Mouse (Mus musculus) embryonic stem cell, embryonic (primary cell): ENCODE results near the gene Kif3a.

Experiments used
- CTCF ChIA-PET, 4 experiments: fragments of 300-600 bp in 2 of 4; fragments of 350-600 bp in 2 of 4; sonication (Branson Sonifier 250); formaldehyde crosslinking; loops; one replicate each; lab custom pipeline; 2022; ENCODE audit warnings: inconsistent platforms in 2 of 4; lab: Charles Lee
- POLR2A ChIA-PET, 4 experiments: fragments of 300-600 bp in 2 of 4; fragments of 350-600 bp in 2 of 4; sonication (Branson Sonifier 250); formaldehyde crosslinking; loops; one replicate each; lab custom pipeline; 2022; ENCODE audit warnings: antibody characterized with exemption in 4 of 4, inconsistent platforms in 1 of 4; lab: Charles Lee

The Kif3a gene

GRCm38 (mm10) chr11:53567224-53568014 lies at the start of gene Kif3a:
Gene Kif3a (plus strand): TSS chr11:53567379.
- ChIA-PET CTCF (interaction anchor here in 3 of 4 experiments (0.6 to 1.2 kb wide), 8 partner anchors 16 to 413 kb away, joined by 3 to 7 read pairs (median 4); partner anchors contain the start of gene Gm9837 (in 1 of the 3)), POLR2A (interaction anchor here in 3 of 4 experiments (0.6 to 1.8 kb wide), 10 partner anchors 8 to 168 kb away, joined by 3 to 5 read pairs (median 4); partner anchors contain the start of genes Gdf9 (in 1 of the 3), Gm9945 (in 1 of the 3), Sowaha (in 1 of the 3) and Uqcrq (in 1 of the 3))

DNA sequence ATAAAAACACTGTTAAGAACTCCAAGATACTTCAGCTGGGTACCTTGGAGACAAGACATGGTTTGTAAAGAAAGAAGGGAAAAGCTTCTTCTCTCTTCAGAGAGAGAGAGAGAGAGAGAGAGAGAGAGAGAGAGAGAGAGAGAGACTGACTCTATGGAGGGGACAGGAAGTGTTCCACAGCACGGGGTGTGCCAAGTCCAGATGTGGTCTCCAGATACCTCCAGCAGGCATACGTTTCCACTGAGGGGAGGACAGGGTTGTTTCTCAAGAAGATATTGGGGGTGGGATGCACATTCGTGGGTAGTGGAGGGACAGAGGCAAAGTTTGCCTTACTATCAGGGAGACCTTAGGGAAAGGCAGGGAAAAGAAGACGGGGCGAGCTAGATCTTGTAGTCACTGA lies 48.4 kb upstream of the Kif3a start:
- CTCF ChIA-PET, result interaction anchor here in 3 of 4 experiments (0.6 to 1.6 kb wide), 3 partner anchors 49 to 218 kb away, joined by 3 to 4 read pairs (median 3); partner anchors contain the start of gene Gm9837 (in 1 of the 3)
- POLR2A ChIA-PET, result interaction anchor here in 2 of 4 experiments (0.9 to 4.0 kb wide), 7 partner anchors 10 to 188 kb away, joined by 3 to 27 read pairs (median 4); partner anchors contain the start of genes Gdf9 (in 1 of the 2), Rad50 (in 1 of the 2) and Uqcrq (in 1 of the 2)

DNA sequence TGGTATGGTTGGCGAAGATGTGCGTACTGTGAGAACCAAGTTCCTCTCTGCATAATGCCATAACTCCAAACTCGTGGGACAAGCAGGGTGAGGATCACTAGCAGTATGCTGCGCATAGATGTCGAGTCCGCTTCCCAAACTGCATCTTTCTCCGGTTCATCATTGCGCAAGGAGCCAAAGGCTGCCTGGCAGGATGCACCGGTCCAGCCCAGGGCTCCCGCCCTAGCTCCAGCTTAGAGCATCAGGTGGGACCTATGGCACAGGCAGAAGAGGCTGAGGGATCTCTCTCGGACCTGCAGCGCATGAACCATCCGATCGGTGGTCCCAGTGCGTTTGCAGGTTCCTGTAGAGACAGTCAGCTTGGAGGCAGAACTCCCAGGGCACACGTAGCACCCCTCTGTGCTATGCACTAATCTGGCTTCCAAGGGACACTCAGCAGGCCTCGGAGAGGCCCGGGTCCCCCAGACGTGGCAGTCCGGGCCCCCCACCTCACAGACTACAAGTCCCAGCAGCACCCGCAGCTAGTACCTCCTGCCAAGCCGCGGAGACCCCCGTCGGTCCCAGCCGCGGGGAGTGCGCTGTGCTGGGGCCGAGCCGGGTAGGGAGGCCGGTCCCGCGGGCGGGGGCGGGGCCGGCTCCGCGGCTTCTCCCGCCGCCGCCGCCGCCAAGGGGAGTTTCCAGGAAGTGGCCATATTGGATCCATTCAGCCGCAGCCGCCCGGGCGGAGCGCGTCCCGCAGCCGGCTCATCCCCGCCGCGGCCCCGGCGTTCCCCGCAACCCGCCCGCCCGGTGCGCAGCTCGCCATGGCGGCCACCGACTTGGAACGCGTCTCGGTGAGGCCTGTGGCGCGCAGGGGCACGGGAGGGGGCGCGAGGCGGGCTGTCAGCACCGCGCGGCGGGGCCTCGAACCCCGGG lies 47.7 kb upstream of the Kif3a start, which contains the start of gene Sept8:
Gene Sept8, plus strand, starts transcription at position 51 of the 915 bp plus-strand sequence.
- ChIA-PET POLR2A (interaction anchor here (0.6 to 4.0 kb wide), 15 partner anchors 10 to 494 kb away, joined by 3 to 27 read pairs (median 4); partner anchors contain the start of genes Gdf9 (in 1 of the 4), Rad50 (in 1 of the 4) and Uqcrq (in 1 of the 4)), CTCF (interaction anchor here (0.5 to 1.6 kb wide), 9 partner anchors 11 to 219 kb away, joined by 3 to 8 read pairs (median 4); partner anchors contain the start of gene Gm9837 (in 1 of the 4))

GRCm38 (mm10) chr11:53520122-53520978 lies 46.8 kb upstream of the Kif3a start:
- POLR2A ChIA-PET, result interaction anchor here (0.6 to 4.0 kb wide), 17 partner anchors 9 to 553 kb away, joined by 3 to 27 read pairs (median 4); no protein-coding TSS in a partner anchor
- CTCF ChIA-PET, result interaction anchor here in 3 of 4 experiments (0.6 to 1.6 kb wide), 6 partner anchors 12 to 108 kb away, joined by 3 to 8 read pairs (median 4); partner anchors contain the start of gene Gm9837 (in 1 of the 3)

GRCm38 (mm10) chr11:53521120-53521820 lies 45.9 kb upstream of the Kif3a start:
- ChIA-PET CTCF (no interaction called here), POLR2A (interaction anchor here in 3 of 4 experiments (0.6 to 4.0 kb wide), 16 partner anchors 8 to 552 kb away, joined by 3 to 27 read pairs (median 4); no protein-coding TSS in a partner anchor)

DNA sequence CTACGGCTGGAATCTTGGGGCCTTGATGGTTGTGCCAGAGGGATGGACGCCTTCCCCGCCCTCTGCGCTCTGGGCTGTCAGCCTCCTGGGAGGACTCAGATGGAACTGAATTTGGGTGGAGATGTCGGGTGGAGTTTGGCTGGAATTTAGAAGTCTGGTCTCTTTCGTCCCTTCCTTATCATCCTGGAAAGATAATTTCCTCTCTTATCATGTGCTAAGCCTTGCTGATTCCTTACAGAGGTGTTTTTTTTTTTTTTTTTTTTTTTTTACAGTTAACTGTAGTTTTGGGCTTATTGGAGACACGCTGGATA lies 45.4 kb upstream of the Kif3a start:
- ChIA-PET CTCF (no interaction called here), POLR2A (interaction anchor here in 2 of 4 experiments (0.6 to 0.7 kb wide), 3 partner anchors 53 to 66 kb away, joined by 3 to 4 read pairs (median 4); no protein-coding TSS in a partner anchor)

- POLR2A ChIA-PET, result interaction anchor here in 1 of 4 experiments (0.6 kb wide), 1 partner anchor 55 kb away, joined by 3 read pairs; no protein-coding TSS in a partner anchor
- CTCF ChIA-PET, result no interaction called here
Observed at GRCm38 (mm10) chr11:53522362-53522761, 44.8 kb upstream of the Kif3a start.

GRCm38 (mm10) chr11:53522930-53523329 lies 44.2 kb upstream of the Kif3a start:
- ChIA-PET POLR2A (no interaction called here), CTCF (interaction anchor here in 1 of 4 experiments (1.4 kb wide), 1 partner anchor 215 kb away, joined by 3 read pairs; no protein-coding TSS in a partner anchor)

- CTCF ChIA-PET, result interaction anchor here in 3 of 4 experiments (0.7 to 2.4 kb wide), 4 partner anchors 13 to 214 kb away, joined by 3 to 6 read pairs (median 3); no protein-coding TSS in a partner anchor
- POLR2A ChIA-PET, result interaction anchor here in 2 of 4 experiments (0.6 to 0.8 kb wide), 3 partner anchors 15 to 113 kb away, joined by 3 read pairs; no protein-coding TSS in a partner anchor
Observed at GRCm38 (mm10) chr11:53523545-53524405, 43.4 kb upstream of the Kif3a start.

DNA sequence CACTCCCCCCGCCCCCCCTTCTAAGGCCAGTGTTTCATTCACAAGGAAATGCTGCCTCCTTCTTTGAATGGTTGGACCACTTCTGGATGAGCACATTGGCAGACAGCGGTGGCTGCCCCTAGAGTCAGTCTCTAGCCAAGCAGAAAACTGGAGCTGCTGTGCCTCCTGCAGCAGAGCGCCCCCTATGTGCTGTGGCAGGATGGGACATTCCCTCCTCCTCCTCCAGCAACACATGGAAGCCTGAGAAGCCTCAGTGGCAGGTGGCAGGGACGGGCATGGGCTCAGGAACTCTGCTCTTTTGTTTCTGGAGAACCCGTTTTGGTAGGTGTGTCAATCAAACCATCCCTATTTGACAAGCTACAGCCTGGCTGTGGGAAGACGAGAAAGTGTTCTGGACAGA lies 42.3 kb upstream of the Kif3a start:
- POLR2A ChIA-PET, result interaction anchor here in 3 of 4 experiments (0.6 to 2.1 kb wide), 9 partner anchors 10 to 1165 kb away, joined by 3 to 7 read pairs (median 3); no protein-coding TSS in a partner anchor
- CTCF ChIA-PET, result interaction anchor here (0.6 to 2.4 kb wide), 6 partner anchors 20 to 182 kb away, joined by 3 to 7 read pairs (median 3); partner anchors contain the start of genes Gm9837 (in 1 of the 4) and Rad50 (in 1 of the 4)

DNA sequence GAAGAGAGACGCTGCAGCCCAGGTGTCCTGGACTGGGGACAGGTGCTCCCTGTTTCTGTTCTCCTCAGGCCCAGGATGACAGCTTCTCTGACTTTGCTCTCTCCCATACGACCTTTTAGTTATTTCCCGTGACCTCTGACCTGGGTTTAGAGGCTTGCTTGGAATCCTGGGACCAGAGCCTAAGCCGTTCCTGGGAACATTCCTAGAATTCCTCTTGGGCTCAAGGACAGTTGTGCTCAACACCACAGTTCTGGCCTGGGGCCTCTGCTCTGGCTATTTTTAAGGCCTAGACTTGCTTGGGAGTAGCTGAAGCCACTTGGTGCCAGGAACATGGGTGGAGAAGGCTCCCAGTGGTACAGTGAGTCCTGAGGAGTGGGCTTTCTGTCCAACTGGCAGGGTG lies 41.7 kb upstream of the Kif3a start:
- POLR2A ChIA-PET, result interaction anchor here in 3 of 4 experiments (0.6 to 2.1 kb wide), 9 partner anchors 11 to 1184 kb away, joined by 3 to 7 read pairs (median 4); no protein-coding TSS in a partner anchor
- CTCF ChIA-PET, result interaction anchor here in 3 of 4 experiments (0.7 to 2.4 kb wide), 5 partner anchors 36 to 68 kb away, joined by 3 to 6 read pairs (median 3); partner anchors contain the start of gene Gm9837 (in 1 of the 3)

GRCm38 (mm10) chr11:53528397-53529252 lies 38.6 kb upstream of the Kif3a start:
- ChIA-PET POLR2A (interaction anchor here in 3 of 4 experiments (0.6 to 1.8 kb wide), 3 partner anchors 8 to 64 kb away, joined by 3 to 7 read pairs (median 3); no protein-coding TSS in a partner anchor), CTCF (no interaction called here)

DNA sequence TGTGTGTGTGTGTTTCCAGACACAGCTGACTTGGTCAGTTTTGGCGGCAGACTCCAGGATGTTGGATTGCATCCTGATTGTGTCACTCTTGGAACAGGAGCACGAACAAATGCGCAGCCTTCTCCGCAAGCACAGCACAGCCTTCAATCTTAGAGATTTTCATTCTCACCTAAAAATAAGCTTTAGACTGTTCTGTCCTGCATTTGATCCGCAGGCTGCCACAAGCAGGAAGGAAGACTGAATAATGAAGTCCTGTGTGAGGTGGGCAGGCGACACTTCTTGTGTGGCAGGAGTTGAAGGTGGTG lies 38.0 kb upstream of the Kif3a start:
- ChIA-PET CTCF (interaction anchor here in 1 of 4 experiments (0.6 kb wide), 1 partner anchor 220 kb away, joined by 5 read pairs; no protein-coding TSS in a partner anchor), POLR2A (interaction anchor here in 3 of 4 experiments (0.6 to 1.8 kb wide), 3 partner anchors 9 to 63 kb away, joined by 3 to 7 read pairs (median 3); no protein-coding TSS in a partner anchor)

- ChIA-PET POLR2A (interaction anchor here in 1 of 4 experiments (1.8 kb wide), 1 partner anchor 10 kb away, joined by 7 read pairs; no protein-coding TSS in a partner anchor), CTCF (no interaction called here)
Observed at GRCm38 (mm10) chr11:53530001-53530400, 37.2 kb upstream of the Kif3a start.
